Mouse (Mus musculus) common myeloid progenitor, adult 5-6 weeks (primary cell): ENCODE results near the gene Afg3l1. TPM values are rescaled to one million over a fixed set of nuclear protein-coding genes. Genes with fewer than 3 reads are reported as not detected.
"Not testable (repeated sequence)": the region's sequence is repeated elsewhere in the genome, so short reads cannot be mapped to it uniquely, and the experiment has no call there.

ENCODE experiments used
- ATAC-seq: replicated peaks from 2 replicates; pipeline ENCODE4 v1.8.0; 2016; ENCODE audit warnings: low read depth, mild to moderate bottlenecking, moderate TSS enrichment, inconsistent platforms; ENCODE audit not compliant: poor library complexity, severe bottlenecking
- total RNA-seq: library from RNA; stranded (forward); fragments of 200-1000, 187-1606 nt; gene quantifications from 2 replicates; pipeline ENCODE4 v1.2.3, GENCODE M21; 2017

Afg3l1 gene
- 20.2 and 22.6 TPM in 2 replicates for total RNA-seq

DNA sequence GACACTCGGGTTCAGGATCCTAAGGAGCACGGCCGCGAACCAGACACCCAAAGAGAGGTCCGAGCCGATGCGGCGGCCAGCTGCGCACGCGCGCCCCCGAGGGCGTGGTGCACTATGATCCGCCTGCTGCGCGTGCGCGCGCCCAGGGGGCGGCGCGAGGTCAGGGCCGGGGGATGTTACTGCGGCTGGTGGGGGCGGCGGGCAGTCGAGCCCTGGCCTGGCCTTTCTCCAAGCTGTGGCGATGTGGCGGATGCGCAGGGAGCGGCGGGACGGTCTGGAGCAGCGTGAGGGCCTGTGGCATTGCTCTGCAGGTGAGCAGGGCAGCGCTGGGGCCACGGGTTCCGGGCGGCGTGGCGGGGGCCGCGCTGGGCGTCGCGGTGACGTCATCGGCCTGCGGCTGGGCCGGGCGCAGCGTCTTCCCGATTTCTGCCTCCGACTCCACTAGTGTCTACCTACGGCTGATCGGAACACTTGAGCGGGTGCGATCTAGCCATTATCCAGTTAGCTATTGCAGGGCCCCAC lies at the start of gene Afg3l1:
Gene Afg3l1 (plus strand): TSS at position 167 of the 522 bp plus-strand sequence.
- ATAC-seq = peak; percentile 80

DNA sequence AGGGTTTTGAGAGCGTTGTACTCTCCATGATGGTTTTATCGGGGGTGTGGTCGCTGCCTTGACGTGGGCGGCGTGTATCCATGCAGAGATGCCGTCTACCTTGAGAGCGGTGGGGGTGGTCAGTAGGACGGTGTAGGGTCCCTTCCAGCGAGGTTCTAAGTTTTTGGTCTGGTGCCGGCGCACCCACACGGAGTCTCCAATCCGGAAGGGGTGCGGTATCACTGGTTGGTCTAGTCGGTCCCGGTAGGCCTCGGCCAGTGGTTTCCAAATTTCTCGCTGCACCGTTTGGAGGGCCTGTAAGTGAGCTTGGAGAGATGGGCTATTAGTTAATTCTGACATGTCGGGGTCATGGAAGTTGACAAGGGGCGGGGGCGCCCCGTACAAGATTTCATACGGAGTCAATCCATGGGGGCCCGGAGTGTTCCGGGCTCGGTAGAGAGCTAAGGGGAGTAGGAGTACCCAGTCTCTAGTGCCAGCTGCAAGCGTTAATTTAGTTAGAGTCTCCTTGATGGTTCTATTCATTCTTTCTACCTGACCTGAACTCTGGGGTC lies 49.3 kb upstream of the Afg3l1 start:
- no peak for ATAC-seq

- ATAC-seq = no peak
These were observed 48.6 kb upstream of the Afg3l1 start for GRCm38 (mm10) chr8:123428939-123429721.

DNA sequence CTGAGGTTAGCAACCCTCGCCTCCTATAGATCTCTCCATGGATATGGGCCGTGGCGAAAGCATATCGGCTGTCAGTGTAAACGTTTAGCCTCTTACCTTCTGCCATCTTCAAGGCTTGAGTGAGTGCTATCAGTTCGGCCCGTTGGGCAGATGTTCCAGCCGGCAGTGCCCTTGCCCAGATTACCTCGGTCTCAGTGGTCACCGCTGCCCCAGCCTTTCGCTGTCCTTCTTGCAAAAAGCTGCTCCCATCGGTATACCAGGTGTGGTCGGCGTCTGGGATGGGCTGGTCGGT lies 48.0 kb upstream of the Afg3l1 start:
- ATAC-seq = not testable (repeated sequence)

DNA sequence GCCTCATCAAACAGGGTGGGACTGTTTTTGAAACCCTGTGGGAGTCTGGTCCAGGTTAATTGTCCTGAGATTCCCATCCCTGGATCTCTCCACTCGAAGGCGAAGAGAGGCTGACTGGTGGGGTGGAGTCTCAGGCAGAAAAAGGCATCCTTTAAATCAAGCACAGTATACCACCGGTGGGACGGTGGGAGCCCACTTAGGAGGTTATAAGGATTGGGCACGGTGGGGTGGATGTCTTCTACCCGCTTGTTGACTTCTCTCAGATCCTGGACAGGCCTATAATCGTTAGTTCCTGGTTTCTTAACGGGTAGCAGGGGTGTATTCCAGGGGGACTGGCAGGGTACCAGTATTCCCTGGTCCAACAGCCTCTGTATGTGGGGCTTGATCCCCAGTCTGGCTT lies 46.8 kb upstream of the Afg3l1 start:
- ATAC-seq = not testable (repeated sequence)

DNA sequence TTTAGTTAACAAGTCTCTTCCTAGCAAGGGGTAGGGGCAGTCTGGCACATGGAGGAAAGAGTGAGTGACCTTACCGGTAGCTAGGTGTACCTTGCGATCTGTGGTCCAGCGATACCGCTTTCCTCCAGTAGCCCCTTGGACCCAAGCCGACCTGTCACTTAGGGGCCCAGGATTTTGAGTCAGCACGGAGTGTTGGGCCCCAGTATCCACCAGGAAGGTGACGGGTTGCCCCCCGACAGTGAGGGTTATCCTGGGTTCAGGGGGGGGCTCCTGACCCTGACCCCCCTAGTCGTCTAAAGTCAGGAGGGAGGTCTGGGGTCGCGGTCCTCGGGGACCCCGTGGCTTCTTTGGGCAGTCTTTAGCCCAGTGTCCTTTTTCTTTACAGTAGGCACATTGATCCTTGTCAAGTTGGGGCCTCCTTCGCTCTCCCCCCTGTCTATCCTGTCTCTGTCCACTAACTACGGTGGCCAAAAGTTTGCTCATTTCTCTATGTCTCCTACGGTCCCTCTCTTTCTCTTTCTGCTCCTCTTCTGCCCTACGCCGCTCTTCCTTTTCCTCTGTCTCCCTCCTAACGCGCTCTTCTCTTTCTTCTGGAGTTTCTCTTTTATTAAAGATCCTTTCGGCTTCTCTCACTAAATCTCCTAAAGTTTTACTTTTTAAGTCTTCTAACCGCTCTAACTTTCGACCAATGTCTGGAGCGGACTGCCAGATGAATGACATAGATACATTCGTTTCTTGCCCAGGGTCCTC lies 45.9 kb upstream of the Afg3l1 start:
- no peak for ATAC-seq

- ATAC-seq = no peak
These were observed 45.3 kb upstream of the Afg3l1 start for GRCm38 (mm10) chr8:123432381-123432780.

DNA sequence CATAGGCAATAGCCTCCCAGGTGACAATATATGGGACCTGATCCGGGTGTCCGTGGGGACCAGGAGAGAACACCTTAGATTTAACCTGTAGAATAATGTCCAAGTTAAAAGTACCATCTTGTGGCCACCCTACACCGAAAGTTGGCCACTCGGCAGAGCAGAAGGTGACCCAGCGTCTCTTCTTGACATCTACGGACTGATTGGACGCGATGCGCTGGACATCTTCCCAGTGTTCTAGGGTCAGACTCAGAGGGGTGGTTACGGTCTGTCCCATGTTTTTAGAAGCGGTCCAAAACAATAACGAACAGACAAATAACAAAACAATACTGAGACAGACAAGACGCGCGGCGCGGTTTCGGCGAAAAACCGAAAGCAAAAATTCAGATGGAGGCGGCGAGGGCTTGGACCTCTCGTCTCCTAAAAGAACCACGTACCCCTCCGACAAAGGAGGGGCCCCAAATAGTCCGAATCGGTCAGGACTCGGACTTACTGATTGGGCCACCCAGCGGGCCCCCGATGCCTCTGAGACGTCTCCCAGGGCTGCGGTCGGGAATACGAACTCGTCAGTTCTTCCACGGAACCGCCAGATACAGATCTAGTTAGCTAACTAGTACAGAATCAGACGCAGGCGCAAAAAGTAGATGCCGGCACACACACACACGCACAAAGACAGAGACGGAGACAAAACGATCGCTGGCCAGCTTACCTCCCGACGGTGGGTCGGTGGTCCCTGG lies 44.3 kb upstream of the Afg3l1 start:
- ATAC-seq = not testable (repeated sequence)

DNA sequence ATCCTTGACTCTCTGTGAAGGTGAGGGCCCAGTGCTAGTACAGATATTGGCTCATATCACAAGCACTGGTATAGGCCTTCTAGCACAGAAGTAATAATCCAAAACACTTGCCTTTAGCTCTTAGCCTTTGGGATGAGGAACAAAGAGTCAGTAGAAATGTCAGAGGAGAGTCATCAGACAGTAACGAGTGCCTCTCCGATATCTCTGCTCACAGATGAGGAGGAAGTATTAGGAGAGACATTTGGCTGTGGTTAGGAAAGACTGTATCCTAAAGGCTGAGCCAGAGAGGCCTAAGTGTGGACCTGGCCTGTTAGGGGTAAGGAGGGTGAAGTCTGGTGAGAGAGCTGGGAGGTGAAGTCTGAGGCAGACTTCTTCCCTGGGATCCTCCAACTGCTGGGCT lies 35.9 kb upstream of the Afg3l1 start:
- no peak for ATAC-seq

DNA sequence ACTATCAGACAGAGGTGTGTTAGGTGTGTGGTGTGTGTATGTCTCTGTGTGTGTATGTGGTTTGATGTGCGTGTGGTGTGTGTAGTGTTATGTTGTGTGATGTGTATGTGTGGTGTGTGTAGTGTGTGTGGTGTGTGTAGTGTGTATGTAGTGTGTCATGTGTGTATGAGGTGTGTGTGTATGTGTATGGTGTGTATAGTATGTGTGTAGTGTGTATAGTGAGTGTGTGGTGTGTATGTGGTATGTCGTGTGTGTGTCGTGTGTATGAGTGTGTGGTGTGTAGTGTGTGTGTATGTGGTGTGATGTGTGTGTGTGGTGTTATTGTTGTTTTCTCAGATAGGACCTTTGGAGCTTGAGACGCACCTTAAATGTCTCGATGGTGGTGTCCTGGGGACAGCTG lies 35.4 kb upstream of the Afg3l1 start:
- ATAC-seq = no peak

DNA sequence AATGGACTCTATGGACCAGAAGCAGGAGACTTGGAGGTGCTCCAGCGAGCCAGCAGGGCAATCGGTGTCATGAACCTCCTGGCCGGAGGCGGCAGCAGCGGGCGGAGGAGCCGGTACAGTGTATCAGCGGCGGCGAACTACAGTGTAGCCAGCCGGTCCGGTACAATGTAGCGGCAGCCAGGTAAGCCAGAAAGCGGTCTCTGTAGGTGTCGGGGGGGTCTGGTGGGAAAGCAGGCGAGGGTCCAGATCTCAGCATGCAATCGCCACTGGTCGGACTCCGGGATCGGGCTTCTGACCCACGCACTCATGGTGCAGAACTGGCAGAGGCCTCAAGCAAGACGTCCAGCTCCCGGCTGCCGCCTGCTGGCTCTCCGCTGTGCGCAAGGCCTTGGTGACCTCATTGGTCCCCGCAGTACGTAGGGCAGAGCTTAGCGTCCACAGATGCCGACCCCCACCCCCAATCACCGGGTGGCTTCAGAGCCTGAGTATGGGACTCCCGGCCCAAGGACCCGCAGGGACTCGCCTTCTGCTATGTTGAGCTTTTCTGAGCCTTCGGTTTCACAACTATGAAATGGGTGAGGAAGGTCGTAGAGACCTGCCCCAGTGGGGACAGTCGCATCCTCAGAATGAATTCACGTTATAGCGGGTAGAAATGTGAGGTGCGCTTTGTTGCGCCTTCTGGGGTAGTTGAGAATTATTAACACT lies 34.7 kb upstream of the Afg3l1 start:
- ATAC-seq = peak; percentile 92

DNA sequence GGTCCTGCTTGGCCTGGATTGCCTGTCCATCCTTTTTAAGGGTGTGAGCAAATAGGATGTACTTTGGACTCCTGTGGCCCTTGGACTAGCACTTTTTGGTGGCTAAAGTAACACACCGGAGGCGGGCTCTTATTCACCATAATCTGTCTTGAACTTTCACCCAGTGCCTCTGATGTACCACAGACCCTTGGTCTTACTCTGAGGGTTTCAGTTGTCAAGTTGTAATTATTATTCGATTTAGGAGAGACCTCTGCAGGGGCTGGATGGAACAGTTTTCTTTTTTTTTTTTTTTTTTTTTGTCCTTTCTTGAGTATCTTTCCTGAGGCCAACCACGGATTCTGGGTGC lies 34.2 kb upstream of the Afg3l1 start:
- ATAC-seq = no peak

GRCm38 (mm10) chr8:123444131-123444530 lies 33.6 kb upstream of the Afg3l1 start:
- ATAC-seq = peak; percentile 37

- ATAC-seq = no peak
These were observed 31.7 kb upstream of the Afg3l1 start for GRCm38 (mm10) chr8:123445981-123446380.

- no peak for ATAC-seq
These were observed 30.9 kb upstream of the Afg3l1 start for GRCm38 (mm10) chr8:123446799-123447198.

- ATAC-seq = peak; percentile 63
These were observed 26.9 kb upstream of the Afg3l1 start for GRCm38 (mm10) chr8:123450783-123451182.

GRCm38 (mm10) chr8:123451747-123452146 lies 26.0 kb upstream of the Afg3l1 start:
- not testable (repeated sequence) for ATAC-seq

DNA sequence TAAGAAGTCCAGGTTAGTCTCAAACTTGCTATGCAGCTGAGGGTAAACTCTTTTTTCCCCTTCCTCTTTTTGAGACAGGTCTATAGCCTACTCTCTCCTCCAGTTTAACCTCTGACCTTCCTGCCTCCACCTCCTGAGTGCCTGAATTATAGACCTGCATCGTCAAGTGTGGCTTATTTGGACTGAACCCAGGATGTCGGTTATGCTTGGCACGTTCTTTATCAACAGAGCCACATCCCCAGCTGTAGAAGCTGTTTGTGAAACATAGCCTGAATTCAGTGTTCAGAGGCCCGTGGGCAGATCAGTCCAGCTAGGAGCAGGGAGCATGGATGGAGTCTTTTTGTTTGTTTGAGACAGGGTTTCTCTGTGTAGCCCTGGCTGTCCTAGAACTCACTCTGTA lies 25.6 kb upstream of the Afg3l1 start:
- peak; percentile 36 for ATAC-seq

GRCm38 (mm10) chr8:123453291-123453690 lies 24.4 kb upstream of the Afg3l1 start:
- no peak for ATAC-seq

- no peak for ATAC-seq
These were observed 23.8 kb upstream of the Afg3l1 start for GRCm38 (mm10) chr8:123453951-123454350.
